Mouse (Mus musculus): ENCODE results near the gene Gm8113. TPM values are rescaled to one million over a fixed set of nuclear protein-coding genes. Genes with fewer than 3 reads are reported as not detected.
A peak's percentile ranks its signal among the peaks of the same experiment; 100 is the strongest.
"Not testable (repeated sequence)": the region's sequence is repeated elsewhere in the genome, so short reads cannot be mapped to it uniquely, and the experiment has no call there.

The Gm8113 gene
- polyA plus RNA-seq (2012; rRNA removed), result 0.62 and 0.81 TPM in 2 replicates

DNA sequence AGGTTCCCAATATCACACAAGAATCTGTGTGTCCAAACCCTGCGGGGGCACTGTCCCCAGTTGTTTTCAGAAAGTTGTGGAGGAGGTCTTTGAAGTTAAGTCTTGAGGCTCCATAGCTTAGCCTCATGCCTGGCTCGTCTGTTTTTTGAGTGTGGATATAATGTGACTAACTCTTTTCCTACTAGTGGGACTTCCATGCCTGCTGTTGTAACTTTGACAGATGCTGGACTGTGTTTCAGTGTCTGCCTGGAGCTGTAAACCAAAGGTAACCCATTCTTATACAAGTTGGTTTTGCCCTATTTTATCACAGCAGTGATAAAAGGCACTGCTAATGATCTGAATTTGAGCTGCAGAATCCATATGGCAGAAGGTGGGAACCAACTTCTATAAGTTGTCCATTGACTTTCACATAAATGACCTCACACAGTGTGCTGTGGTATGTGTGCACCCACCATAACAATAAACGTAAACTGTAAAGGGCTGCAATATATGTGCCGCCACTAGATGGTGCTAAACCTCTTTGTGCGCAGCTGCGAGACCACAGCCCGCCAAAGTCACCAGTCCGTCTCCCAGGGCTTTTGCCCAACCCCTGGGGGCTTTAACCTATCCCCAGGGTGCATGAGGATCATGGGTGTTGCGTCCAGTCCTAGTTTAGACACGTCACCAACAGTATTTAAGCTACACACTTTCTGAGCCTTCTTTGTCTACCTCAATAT lies at the start of gene Gm8113:
Gene Gm8113, plus strand, starts transcription at position 703 of the 716 bp plus-strand sequence.
- H3K27ac ChIP-seq (ENCODE audit: control insufficient read depth, insufficient read depth, low read depth, low read length); H3K4me1 ChIP-seq (ENCODE audit: control insufficient read depth, insufficient read depth, low read length): not testable (repeated sequence)
- TF ChIP-seq CTCF (IDR thresholded peaks at IDR 0.05; ENCODE audit: control insufficient read depth, insufficient read depth, insufficient replicate concordance, low read depth, low read length), result peak; percentile 72

DNA sequence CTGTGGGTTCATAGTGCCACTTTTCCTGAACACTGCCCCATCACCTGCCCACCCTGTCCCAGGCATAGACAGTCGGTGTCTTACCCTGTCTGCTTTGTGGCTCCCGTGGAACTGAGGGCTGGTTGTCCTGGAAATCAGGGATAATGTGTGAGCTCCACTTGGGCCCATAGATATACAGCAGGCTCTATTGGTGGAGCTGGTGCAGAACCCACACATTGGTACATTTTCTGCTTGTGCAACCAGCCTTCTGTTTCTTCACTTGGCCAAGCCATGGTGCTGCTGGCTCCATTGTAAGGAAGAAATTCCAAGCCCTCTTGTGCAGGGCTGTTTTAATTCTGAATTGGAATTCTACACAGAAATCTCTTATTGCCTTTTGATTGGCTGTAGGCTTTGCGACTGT lies 49.8 kb upstream of the Gm8113 start, which contains the start of gene Ear1:
Gene Ear1, minus strand, starts transcription at position 101 of the 400 bp plus-strand sequence.
- not testable (repeated sequence) for H3K27ac ChIP-seq (ENCODE audit: control insufficient read depth, insufficient read depth, low read depth, low read length); H3K4me1 ChIP-seq (ENCODE audit: control insufficient read depth, insufficient read depth, low read length); H3K4me3 ChIP-seq (ENCODE audit: control insufficient read depth, low read depth, low read length); H3K36me3 ChIP-seq (ENCODE audit: control insufficient read depth, insufficient read depth, low read length); H3K27me3 ChIP-seq (ENCODE audit: control insufficient read depth, insufficient read depth, low read length)

More for the DNA sequence above, at the start of gene Gm8113:
- H3K27me3 ChIP-seq (ENCODE audit: control insufficient read depth, insufficient read depth, low read length); H3K36me3 ChIP-seq (ENCODE audit: control insufficient read depth, insufficient read depth, low read length): not testable (repeated sequence)
- peak within 1 kb of the TSS; percentile 68 for H3K4me3 ChIP-seq (ENCODE audit: control insufficient read depth, low read depth, low read length)

GRCm38 (mm10) chr14:43877789-43878188 lies 47.4 kb upstream of the Gm8113 start:
- H3K4me1 ChIP-seq (ENCODE audit: control insufficient read depth, insufficient read depth, low read length); H3K27me3 ChIP-seq (ENCODE audit: control insufficient read depth, insufficient read depth, low read length); H3K27ac ChIP-seq (ENCODE audit: control insufficient read depth, insufficient read depth, low read depth, low read length); H3K4me3 ChIP-seq (ENCODE audit: control insufficient read depth, low read depth, low read length); H3K36me3 ChIP-seq (ENCODE audit: control insufficient read depth, insufficient read depth, low read length): not testable (repeated sequence)

DNA sequence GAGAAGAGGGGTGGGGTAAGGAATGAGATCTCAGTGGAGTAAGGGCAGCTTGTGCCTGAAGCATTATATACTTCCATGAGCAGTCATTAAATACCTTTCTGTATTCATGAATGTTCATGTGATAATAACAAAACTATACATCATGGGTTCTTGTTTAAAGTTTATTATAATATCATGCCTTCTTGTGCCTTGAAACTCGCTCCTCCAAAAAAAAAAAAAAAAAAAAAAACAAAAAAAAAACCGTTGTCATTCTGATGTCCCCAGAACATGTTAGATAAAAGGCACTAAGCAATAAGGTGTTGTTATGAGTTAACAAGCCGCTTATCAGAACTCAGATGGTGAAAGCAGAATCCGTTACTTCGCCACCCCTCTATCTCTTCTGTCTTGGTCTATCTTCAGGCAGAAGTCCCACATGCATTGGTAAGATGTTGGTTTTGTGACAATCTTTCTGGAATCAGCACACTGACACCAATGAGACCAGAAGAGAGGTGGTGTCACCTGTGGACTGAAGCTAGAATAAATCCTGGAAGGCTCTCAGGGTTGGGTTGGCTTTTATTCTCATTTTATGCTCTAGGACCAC lies 45.1 kb upstream of the Gm8113 start:
- not testable (repeated sequence) for H3K27ac ChIP-seq (ENCODE audit: control insufficient read depth, insufficient read depth, low read depth, low read length); H3K4me1 ChIP-seq (ENCODE audit: control insufficient read depth, insufficient read depth, low read length); H3K4me3 ChIP-seq (ENCODE audit: control insufficient read depth, low read depth, low read length); H3K27me3 ChIP-seq (ENCODE audit: control insufficient read depth, insufficient read depth, low read length); H3K36me3 ChIP-seq (ENCODE audit: control insufficient read depth, insufficient read depth, low read length)

DNA sequence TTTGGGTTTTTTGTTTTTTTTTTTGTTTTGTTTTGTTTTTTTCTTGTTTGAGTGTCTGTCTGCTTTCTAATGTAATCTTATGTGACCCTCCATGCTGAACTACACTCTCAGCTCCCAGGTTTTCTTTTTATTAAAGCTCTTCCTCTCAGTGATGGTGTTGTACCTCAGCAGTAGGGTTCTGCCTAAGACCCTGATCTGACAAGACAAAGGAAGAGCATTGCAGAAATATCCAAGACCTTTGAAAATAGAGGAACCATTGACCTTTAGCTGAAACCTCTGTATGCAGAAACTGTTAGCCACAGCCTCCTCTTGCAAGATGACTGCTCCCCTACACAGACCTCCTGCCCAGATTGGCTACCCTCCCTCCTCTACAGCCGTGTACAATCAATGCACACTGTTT lies 39.0 kb upstream of the Gm8113 start:
- H3K36me3 ChIP-seq (ENCODE audit: control insufficient read depth, insufficient read depth, low read length); H3K4me1 ChIP-seq (ENCODE audit: control insufficient read depth, insufficient read depth, low read length); H3K27me3 ChIP-seq (ENCODE audit: control insufficient read depth, insufficient read depth, low read length); H3K4me3 ChIP-seq (ENCODE audit: control insufficient read depth, low read depth, low read length); H3K27ac ChIP-seq (ENCODE audit: control insufficient read depth, insufficient read depth, low read depth, low read length): not testable (repeated sequence)

DNA sequence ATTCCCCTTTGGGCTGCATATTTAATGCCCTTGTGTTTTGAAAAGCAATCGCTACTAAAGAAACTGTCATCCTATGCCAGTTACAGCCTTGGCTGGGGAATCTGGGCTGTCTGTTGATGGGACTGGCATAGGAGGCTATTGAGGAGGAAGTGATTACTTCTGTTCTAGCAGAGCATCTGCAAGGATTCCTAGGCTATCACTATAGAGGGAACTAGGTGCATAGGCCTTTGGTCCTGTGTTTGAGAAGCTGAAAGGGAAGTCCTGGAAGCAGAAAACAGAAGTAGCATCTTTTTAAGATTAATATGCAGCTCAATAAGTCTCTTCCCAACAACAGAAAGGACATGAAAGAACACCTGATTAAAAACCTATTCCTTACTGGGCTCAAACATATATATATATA lies 33.9 kb upstream of the Gm8113 start:
- not testable (repeated sequence) for H3K27ac ChIP-seq (ENCODE audit: control insufficient read depth, insufficient read depth, low read depth, low read length); H3K4me3 ChIP-seq (ENCODE audit: control insufficient read depth, low read depth, low read length); H3K36me3 ChIP-seq (ENCODE audit: control insufficient read depth, insufficient read depth, low read length); H3K27me3 ChIP-seq (ENCODE audit: control insufficient read depth, insufficient read depth, low read length); H3K4me1 ChIP-seq (ENCODE audit: control insufficient read depth, insufficient read depth, low read length)

DNA sequence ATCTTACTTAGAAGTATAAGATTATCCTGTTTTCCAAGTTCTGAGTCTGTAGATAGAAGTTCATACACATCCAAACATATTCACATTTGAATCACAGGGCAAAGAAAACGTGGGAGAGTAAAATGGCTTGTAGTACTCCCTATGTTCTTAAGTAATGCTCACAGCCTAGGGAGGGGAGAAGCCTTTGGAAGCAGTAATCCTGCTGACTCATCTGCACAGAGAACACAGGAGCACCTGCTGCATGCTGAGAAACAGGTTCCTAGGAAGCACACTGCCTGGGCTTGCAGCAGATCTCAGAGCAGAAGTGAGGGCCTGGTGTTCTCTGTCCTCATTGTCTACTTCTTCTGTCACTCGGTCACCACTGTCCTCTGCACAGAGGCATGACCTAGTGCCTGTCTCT lies 29.8 kb upstream of the Gm8113 start:
- H3K4me3 ChIP-seq (ENCODE audit: control insufficient read depth, low read depth, low read length); H3K27me3 ChIP-seq (ENCODE audit: control insufficient read depth, insufficient read depth, low read length); H3K36me3 ChIP-seq (ENCODE audit: control insufficient read depth, insufficient read depth, low read length); H3K4me1 ChIP-seq (ENCODE audit: control insufficient read depth, insufficient read depth, low read length); H3K27ac ChIP-seq (ENCODE audit: control insufficient read depth, insufficient read depth, low read depth, low read length): not testable (repeated sequence)

- not testable (repeated sequence) for H3K4me3 ChIP-seq (ENCODE audit: control insufficient read depth, low read depth, low read length); H3K27ac ChIP-seq (ENCODE audit: control insufficient read depth, insufficient read depth, low read depth, low read length); H3K4me1 ChIP-seq (ENCODE audit: control insufficient read depth, insufficient read depth, low read length); H3K36me3 ChIP-seq (ENCODE audit: control insufficient read depth, insufficient read depth, low read length); H3K27me3 ChIP-seq (ENCODE audit: control insufficient read depth, insufficient read depth, low read length)
These were observed 26.6 kb upstream of the Gm8113 start for GRCm38 (mm10) chr14:43898577-43898976.

GRCm38 (mm10) chr14:43918214-43918613 lies 7.0 kb upstream of the Gm8113 start:
- H3K4me3 ChIP-seq (ENCODE audit: control insufficient read depth, low read depth, low read length); H3K36me3 ChIP-seq (ENCODE audit: control insufficient read depth, insufficient read depth, low read length); H3K4me1 ChIP-seq (ENCODE audit: control insufficient read depth, insufficient read depth, low read length); H3K27ac ChIP-seq (ENCODE audit: control insufficient read depth, insufficient read depth, low read depth, low read length); H3K27me3 ChIP-seq (ENCODE audit: control insufficient read depth, insufficient read depth, low read length): not testable (repeated sequence)

DNA sequence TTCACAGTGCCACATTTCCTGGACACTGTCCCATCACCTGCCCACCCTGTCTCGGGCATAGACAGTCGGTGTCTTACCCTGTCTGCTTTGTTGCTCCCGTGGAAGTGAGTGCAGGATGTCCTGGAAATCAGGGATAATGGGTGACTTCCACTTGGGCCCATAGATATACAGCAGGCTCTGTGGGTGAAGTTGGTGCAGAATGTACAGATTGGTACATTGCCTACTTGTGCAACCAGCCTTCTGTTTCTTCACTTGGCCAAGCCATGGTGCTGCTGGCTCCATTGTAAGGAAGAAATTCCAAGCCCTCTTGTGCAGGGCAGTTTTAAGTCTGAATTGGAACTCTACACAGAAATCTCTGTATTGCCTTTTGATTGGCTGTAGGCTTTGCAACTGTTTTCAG lies 1.7 kb upstream of the Gm8113 start, which contains the start of gene Ear10:
Gene Ear10, minus strand, starts transcription at position 101 of the 400 bp plus-strand sequence.
- H3K4me1 ChIP-seq (ENCODE audit: control insufficient read depth, insufficient read depth, low read length); H3K27ac ChIP-seq (ENCODE audit: control insufficient read depth, insufficient read depth, low read depth, low read length); H3K36me3 ChIP-seq (ENCODE audit: control insufficient read depth, insufficient read depth, low read length); H3K27me3 ChIP-seq (ENCODE audit: control insufficient read depth, insufficient read depth, low read length); H3K4me3 ChIP-seq (ENCODE audit: control insufficient read depth, low read depth, low read length): not testable (repeated sequence)

GRCm38 (mm10) chr14:43925404-43925950 lies 287 bp downstream of the Gm8113 start:
- peak overlapping the region; percentile 68 for H3K4me3 ChIP-seq (ENCODE audit: control insufficient read depth, low read depth, low read length)
- H3K36me3 ChIP-seq (ENCODE audit: control insufficient read depth, insufficient read depth, low read length); H3K27me3 ChIP-seq (ENCODE audit: control insufficient read depth, insufficient read depth, low read length); H3K27ac ChIP-seq (ENCODE audit: control insufficient read depth, insufficient read depth, low read depth, low read length); H3K4me1 ChIP-seq (ENCODE audit: control insufficient read depth, insufficient read depth, low read length): not testable (repeated sequence)

DNA sequence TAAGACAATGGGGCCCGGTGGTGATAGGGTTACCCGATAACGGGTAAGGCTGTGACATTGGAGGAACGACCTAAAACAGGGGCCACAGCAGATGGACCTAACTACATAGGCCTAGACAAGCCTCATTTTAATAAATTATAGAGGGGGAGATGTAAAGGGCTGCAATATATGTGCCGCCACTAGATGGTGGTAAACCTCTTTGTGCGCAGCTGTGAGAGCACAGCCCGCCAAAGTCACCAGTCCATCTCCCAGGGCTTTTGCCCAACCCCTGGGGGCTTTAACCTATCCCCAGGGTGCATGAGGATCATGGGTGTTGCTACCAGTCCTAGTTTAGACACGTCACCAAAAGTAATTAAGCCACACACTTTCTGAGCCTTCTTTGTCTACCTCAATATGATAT lies 7.8 kb downstream of the Gm8113 start:
- not testable (repeated sequence) for H3K36me3 ChIP-seq (ENCODE audit: control insufficient read depth, insufficient read depth, low read length); H3K4me3 ChIP-seq (ENCODE audit: control insufficient read depth, low read depth, low read length); H3K27me3 ChIP-seq (ENCODE audit: control insufficient read depth, insufficient read depth, low read length); H3K4me1 ChIP-seq (ENCODE audit: control insufficient read depth, insufficient read depth, low read length); H3K27ac ChIP-seq (ENCODE audit: control insufficient read depth, insufficient read depth, low read depth, low read length)

Measured in testis, adult 2 months (tissue).